ENCODE assay signal across 14 mouse cellular contexts in the genomic region with DNA sequence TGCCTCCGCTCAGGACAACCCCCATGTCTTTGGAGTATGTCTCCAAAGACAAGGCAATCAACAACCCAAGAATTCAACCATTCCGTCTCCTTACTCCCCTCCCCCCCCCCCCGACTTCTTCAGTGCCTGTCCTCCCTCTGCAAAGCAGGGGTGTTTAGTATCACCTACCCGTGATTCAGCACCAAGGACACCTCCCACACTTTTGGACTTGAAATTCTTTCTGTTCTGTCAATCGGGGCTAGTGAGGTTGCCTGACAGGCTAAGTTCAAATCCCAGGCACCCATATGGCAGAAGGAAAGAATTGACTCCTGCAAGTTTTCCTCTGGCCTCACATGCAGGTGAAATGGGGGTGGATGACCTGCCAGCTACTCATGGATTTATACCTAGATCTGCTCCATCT. TPM values are rescaled to one million over a fixed set of nuclear protein-coding genes. Genes with fewer than 3 reads are reported as not detected.
DNase-seq lines count a peak whose midpoint lies in the region; ATAC-seq lines count a peak whose summit lies in the region.
"Had no signal": no experiment of that assay in that cellular context is flagged by ENCODE, and none has a peak within 500 bp of the region (broad histone marks: within the 10 kb centered on the region; RNA-seq: fewer than 3 reads in every experiment).

No protein-coding gene starts in this region.

- H3K27me3 ChIP-seq in limb, embryonic 10.5 days (ENCODE audit: low read depth, poor library complexity, severe bottlenecking), result peaks cover 11% of the 10 kb centered on the region; the same call in 1 of the 2 replicates
- H3K27me3 ChIP-seq: lung, embryonic 15.5 days; stomach, embryonic 15.5 days had no signal

- 37% methylated on average over 5 of the region's 5 CpGs for WGBS in limb, embryonic 10.5 days

- H3K4me3 ChIP-seq in limb, embryonic 10.5 days, result no peak overlapping the region
- H3K4me3 ChIP-seq: lung, embryonic 15.5 days; stomach, embryonic 15.5 days had no signal

- H3K36me3 ChIP-seq in limb, embryonic 10.5 days, result no peaks in the 10 kb centered on the region
- H3K36me3 ChIP-seq: lung, embryonic 15.5 days; stomach, embryonic 15.5 days had no signal

- H3K4me1 ChIP-seq in limb, embryonic 10.5 days, result peaks cover 7% of the 10 kb centered on the region
- H3K4me1 ChIP-seq: lung, embryonic 15.5 days; stomach, embryonic 15.5 days had no signal

- no peaks in the 10 kb centered on the region for H3K9me3 ChIP-seq in limb, embryonic 10.5 days (replicated peaks)
- H3K9me3 ChIP-seq: lung, embryonic 15.5 days; stomach, embryonic 15.5 days had no signal

- peak; percentile 31 for DNase-seq in adrenal gland, postnatal 14 days
- no peak for DNase-seq in adrenal gland, adult 8-10 months
- DNase-seq in 416B (ENCODE audit: low read depth), result peak; percentile 31
- DNase-seq in embryo, embryonic 10 days (ENCODE audit: low spot score), result peak; percentile 71
- peak; percentile 61 for DNase-seq in limb, embryonic 10.5 days (ENCODE audit: low spot score)
- no peak for DNase-seq in ovary, postnatal 14 days (ENCODE audit: low spot score)
- DNase-seq: B cell, adult 2 months; cerebellum, adult 11 months; cerebellum, postnatal 36 days; gastrocnemius, postnatal 14 days had no signal

- ATAC-seq in megakaryocyte-erythroid progenitor cell, adult 5-6 weeks (replicated peaks; ENCODE audit: low FRiP score, low TSS enrichment, poor library complexity, severe bottlenecking), result no peak
- no peak for ATAC-seq in activated CD4-positive, CD25-positive, alpha-beta regulatory T cell, adult 4 months

- no peak overlapping the region for H3K27ac ChIP-seq in limb, embryonic 10.5 days
- H3K27ac ChIP-seq: lung, embryonic 15.5 days; stomach, embryonic 15.5 days had no signal

RNA-seq across cellular contexts. Expression of gene Ifnar2, which starts 41.4 kb away (rescaled TPM):
- 83.9 and 86.1 TPM in 2 replicates for total RNA-seq in adrenal gland, postnatal 14 days (2021)
- 100 to 1,000 TPM in 1 of 4 experiments, 10 to 100 TPM in 3; 83.7 to 103 (median 95.8) TPM for total RNA-seq in adrenal gland, adult 8-10 months (2022)
- 33.0 and 35.3 TPM in 2 replicates for polyA plus RNA-seq in limb, embryonic 10.5 days (2016; fragmentation: Nextera tagmentation; extraction: Ambion mirVana)
- total RNA-seq in megakaryocyte-erythroid progenitor cell, adult 5-6 weeks (2014; fragmentation: Nextera tagmentation), result 51.9 and 52.4 TPM in 2 replicates
- 47.2 and 50.8 TPM in 2 replicates for total RNA-seq in megakaryocyte-erythroid progenitor cell, adult 5-6 weeks (2017)
- 10 to 100 TPM; 48.1 to 49.2 TPM for polyA plus RNA-seq in activated CD4-positive, CD25-positive, alpha-beta regulatory T cell, adult 4 months (2017; shearing (Covaris generic))

Comparison
In these comparisons a context has a peak if more than half of its experiments do, and no peak if none do; other contexts are left out.
1. DNase-seq: peak in adrenal gland, postnatal 14 days (single experiment), 416B (single experiment), embryo, embryonic 10 days (single experiment) and limb, embryonic 10.5 days (single experiment); none in adrenal gland, adult 8-10 months (single experiment) and ovary, postnatal 14 days (single experiment).